Mouse (Mus musculus) CH12.LX (cell line): Measurements from ENCODE around the gene Celf5. TPM values are rescaled to one million over a fixed set of nuclear protein-coding genes. Genes with fewer than 3 reads are reported as not detected.
A peak's percentile ranks its signal among the peaks of the same experiment; 100 is the strongest.

ENCODE experiments used
- DNase-seq: peaks from one replicate; pipeline ENCODE4 v3.0.0-alpha.2; 2013; ENCODE audit errors: extremely low read depth
- H3K27ac ChIP-seq: 2 replicates; pipeline ENCODE4 v1.5.1; 2012; ENCODE audit warnings: low read depth, mild to moderate bottlenecking, control low read depth, moderate library complexity; ENCODE audit not compliant: insufficient read depth
- H3K27me3 ChIP-seq: replicated peaks from 2 replicates; pipeline ENCODE3; 2012; ENCODE audit warnings: inconsistent platforms
- H3K36me3 ChIP-seq, 2 experiments: replicated peaks in 1 of 2; 2 replicates each; pipeline versions ENCODE3 to v1.6.1; 2012; ENCODE audit warnings: inconsistent platforms in 1 of 2, low read length in 1 of 2, mild to moderate bottlenecking in 1 of 2, mixed read lengths in 1 of 2, moderate library complexity in 1 of 2; ENCODE audit not compliant: control insufficient read depth in 1 of 2, insufficient read depth in 1 of 2
- H3K4me1 ChIP-seq, 2 experiments: 2 replicates each; pipeline ENCODE4 v1.6.1; 2012; ENCODE audit warnings: inconsistent platforms in 1 of 2, moderate library complexity in 1 of 2; ENCODE audit not compliant: insufficient read depth in 2 of 2, control insufficient read depth in 1 of 2
- H3K4me2 ChIP-seq: 2 replicates; pipeline ENCODE4 v1.6.1; 2012; ENCODE audit warnings: low read depth, mild to moderate bottlenecking, control low read depth; ENCODE audit not compliant: poor library complexity, insufficient read depth, severe bottlenecking
- H3K4me3 ChIP-seq, 3 experiments: fragments of 150-350 bp in 1 of 3; sonication (generic) in 1 of 3; replicated peaks in 1 of 3; 2 replicates each; pipeline versions ENCODE3 to v1.5.1; 2011 to 2012; ENCODE audit warnings: low read depth in 2 of 3, low read length in 2 of 3, mild to moderate bottlenecking in 2 of 3, moderate library complexity in 2 of 3, control low read depth in 1 of 3, improper control_type of control experiment in 1 of 3, inconsistent platforms in 1 of 3, mixed read lengths in 1 of 3; ENCODE audit not compliant: poor library complexity in 1 of 3
- H3K79me2 ChIP-seq: replicated peaks from 2 replicates; pipeline ENCODE4 v1.6.1; 2012; ENCODE audit warnings: mild to moderate bottlenecking, moderate library complexity; ENCODE audit not compliant: control insufficient read depth, poor library complexity, insufficient read depth, severe bottlenecking; ENCODE audit errors: extremely low read depth
- H3K9ac ChIP-seq: 2 replicates; pipeline ENCODE4 v1.6.1; 2012; ENCODE audit warnings: low read depth, mild to moderate bottlenecking, control low read depth, moderate library complexity; ENCODE audit not compliant: insufficient read depth
- H3K9me3 ChIP-seq: replicated peaks from 2 replicates; pipeline ENCODE3; 2012; ENCODE audit warnings: low read length, inconsistent platforms, mixed read lengths
- BHLHE40 ChIP-seq: IDR thresholded peaks from 2 replicates; pipeline ENCODE4 v1.6.1; 2011; ENCODE audit warnings: mild to moderate bottlenecking, low read depth, low read length, improper control_type of control experiment
- CHD1 ChIP-seq: IDR thresholded peaks from 2 replicates; pipeline ENCODE4 v1.6.1; 2012; ENCODE audit warnings: low read depth, low read length, improper control_type of control experiment, inconsistent platforms
- CTCF ChIP-seq, 2 experiments: IDR thresholded peaks in 1 of 2; conservative IDR thresholded peaks in 1 of 2; 2 replicates each; pipeline ENCODE4 v1.5.1; 2011 to 2012; ENCODE audit warnings: low read depth in 2 of 2, low read length in 2 of 2, improper control_type of control experiment in 1 of 2, inconsistent platforms in 1 of 2, mild to moderate bottlenecking in 1 of 2, moderate library complexity in 1 of 2
- EP300 ChIP-seq: IDR thresholded peaks from 2 replicates; pipeline ENCODE4 v1.6.1; 2011; ENCODE audit warnings: low read length, improper control_type of control experiment
- ETS1 ChIP-seq: conservative IDR thresholded peaks from 2 replicates; pipeline ENCODE4 v1.6.1; 2012; ENCODE audit warnings: low read depth, mild to moderate bottlenecking, inconsistent platforms, low read length, improper control_type of control experiment, moderate library complexity
- IRF4 ChIP-seq: IDR thresholded peaks from 2 replicates; pipeline ENCODE4 v1.6.1; 2014; ENCODE audit warnings: low read depth, mild to moderate bottlenecking, inconsistent platforms, low read length, improper control_type of control experiment
- MAX ChIP-seq: IDR thresholded peaks from 2 replicates; pipeline ENCODE4 v1.6.1; 2011; ENCODE audit warnings: low read length, improper control_type of control experiment
- MAZ ChIP-seq: IDR thresholded peaks from 2 replicates; pipeline ENCODE4 v1.6.1; 2012; ENCODE audit warnings: low read depth, mild to moderate bottlenecking, inconsistent platforms, low read length, improper control_type of control experiment, moderate library complexity
- MEF2A ChIP-seq: IDR thresholded peaks from 2 replicates; pipeline ENCODE4 v1.6.1; 2014; ENCODE audit warnings: low read depth, mild to moderate bottlenecking, inconsistent platforms, low read length, improper control_type of control experiment, borderline replicate concordance
- MYC ChIP-seq: IDR thresholded peaks from 2 replicates; pipeline ENCODE4 v1.6.1; 2011; ENCODE audit warnings: low read depth, mild to moderate bottlenecking, improper control_type of control experiment, low read length
- NELFE ChIP-seq: IDR thresholded peaks from 2 replicates; pipeline ENCODE4 v1.6.1; 2011; ENCODE audit warnings: low read depth, low read length, improper control_type of control experiment
- NRF1 ChIP-seq: IDR thresholded peaks from 2 replicates; pipeline ENCODE4 v1.6.1; 2014; ENCODE audit warnings: low read depth, mild to moderate bottlenecking, inconsistent platforms, low read length, improper control_type of control experiment, moderate library complexity
- RAD21 ChIP-seq: IDR thresholded peaks from 2 replicates; pipeline ENCODE4 v1.6.1; 2011; ENCODE audit warnings: low read depth, mild to moderate bottlenecking, low read length, improper control_type of control experiment, moderate library complexity
- RCOR1 ChIP-seq: conservative IDR thresholded peaks from 2 replicates; pipeline ENCODE4 v1.6.1; 2012; ENCODE audit warnings: low read depth, mild to moderate bottlenecking, inconsistent platforms, low read length, improper control_type of control experiment
- TCF12 ChIP-seq: IDR thresholded peaks from 2 replicates; pipeline ENCODE4 v1.6.1; 2014; ENCODE audit warnings: low read depth, mild to moderate bottlenecking, inconsistent platforms, low read length, improper control_type of control experiment
- UBTF ChIP-seq: IDR thresholded peaks from 2 replicates; pipeline ENCODE4 v1.6.1; 2012; ENCODE audit warnings: low read depth, mild to moderate bottlenecking, inconsistent platforms, low read length, improper control_type of control experiment, moderate library complexity
- USF2 ChIP-seq: conservative IDR thresholded peaks from 2 replicates; pipeline ENCODE4 v1.6.1; 2011; ENCODE audit warnings: low read depth, low read length, improper control_type of control experiment
- ZKSCAN1 ChIP-seq: IDR thresholded peaks from 2 replicates; pipeline ENCODE4 v1.6.1; 2012; ENCODE audit warnings: low read depth, inconsistent platforms, low read length, improper control_type of control experiment, borderline replicate concordance
- ZMIZ1 ChIP-seq: IDR thresholded peaks from 2 replicates; pipeline ENCODE4 v1.6.1; 2012; ENCODE audit warnings: low read depth, mild to moderate bottlenecking, inconsistent platforms, low read length, improper control_type of control experiment
- ZNF384 ChIP-seq: IDR thresholded peaks from 2 replicates; pipeline ENCODE4 v1.6.1; 2012; ENCODE audit warnings: low read depth, low read length, improper control_type of control experiment, inconsistent platforms
- dilution Hi-C: fragments of 300-500 bp; cut with MboI; formaldehyde crosslinking; loops from 2 replicates; pipeline ENCODE4 v1.14.3; 2020; ENCODE audit warnings: low sequenced_read_pairs; ENCODE audit not compliant: extremely low pct_unique_long_range_greater_than_20kb, extremely low pct_ligation_motif_present
- in situ Hi-C: fragments of 300-500 bp; cut with MboI; formaldehyde crosslinking; loops from 3 replicates; pipeline ENCODE4 v1.14.3; 2019; ENCODE audit warnings: low sequenced_read_pairs, low pct_ligation_motif_present, low pct_unique_long_range_greater_than_20kb, mixed read lengths
- polyA plus RNA-seq: library from polyadenylated mRNA; unstranded; fragments of >175 nt; gene quantifications from 2 replicates; pipeline ENCODE4 v1.2.1, GENCODE M21; 2012; ENCODE audit warnings: low read depth; ENCODE audit not compliant: insufficient read length
- total RNA-seq, 2 experiments: library from RNA; depleted of rRNA; stranded (reverse); fragments of 300-350 nt in 1 of 2; fragments of >200 nt in 1 of 2; gene quantifications; 2 replicates each; pipeline ENCODE4 v1.2.3; 2012 to 2014

The Celf5 gene
- total and polyA plus RNA-seq, 3 experiments: 0.07 to 0.08 TPM; not detected in 1

DNA sequence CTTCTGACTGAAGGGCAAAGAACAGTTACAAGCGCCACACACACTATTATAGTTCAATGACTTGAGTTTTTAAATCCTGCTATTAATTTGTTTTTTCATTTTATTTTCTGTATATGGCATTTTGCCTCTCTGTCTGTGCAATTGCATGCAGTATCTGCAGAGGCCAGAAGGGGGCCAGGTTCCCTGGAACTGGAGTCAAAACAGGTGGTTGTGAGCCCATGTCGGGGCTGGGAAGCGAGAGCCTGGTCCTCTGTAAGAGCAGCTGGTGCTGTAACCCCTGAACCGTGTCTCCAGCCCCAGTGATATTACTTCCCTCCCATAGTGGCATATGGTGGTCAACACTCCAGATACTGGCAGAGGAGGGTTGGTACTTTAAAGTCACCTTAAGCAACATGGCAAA lies 36.0 kb upstream of the Celf5 start (continued):
- TF ChIP-seq MAX (no peak), MAZ (no peak), ZMIZ1 (no peak), RAD21 (peak; percentile 34), ETS1 (peak; percentile 57), RCOR1 (no peak), NELFE (no peak)

DNA sequence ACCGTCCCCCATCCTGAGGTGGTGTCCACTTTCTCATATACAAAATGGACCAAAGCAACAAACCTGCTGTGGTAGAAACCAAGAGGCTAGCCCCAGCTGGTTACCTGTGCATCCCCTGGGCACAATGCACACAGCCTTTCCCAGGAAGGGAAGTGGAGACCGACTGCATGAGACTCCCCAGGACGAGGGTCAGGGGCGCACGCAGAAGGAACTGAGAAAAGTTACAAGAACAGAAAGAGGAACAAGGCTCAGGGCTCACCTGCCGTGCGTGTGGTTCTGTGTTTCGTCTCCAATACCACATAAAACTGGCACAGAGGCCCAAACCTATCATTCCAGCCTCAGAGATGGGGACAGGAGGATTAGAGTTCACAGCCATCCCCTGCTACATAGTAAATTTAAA lies 34.7 kb upstream of the Celf5 start:
- H3K9ac ChIP-seq: no peak overlapping the region
- no peak for TF ChIP-seq MAZ
- peak; percentile 62; the same call in 1 of the 2 replicates for TF ChIP-seq ETS1
- TF ChIP-seq USF2: no peak
- TF ChIP-seq NRF1: no peak
- TF ChIP-seq MAX: no peak
- TF ChIP-seq CTCF (conservative IDR thresholded peaks at IDR 0.05 in 1 of 2, IDR thresholded peaks at IDR 0.05 in 1 of 2; ENCODE audit: low read depth in 2 of 2, low read length in 2 of 2): no peak
- no peak for TF ChIP-seq ZNF384
- TF ChIP-seq UBTF: no peak
- no peak for TF ChIP-seq RAD21
- TF ChIP-seq TCF12: peak; percentile 84
- TF ChIP-seq ZKSCAN1: no peak
- peak; percentile 96 for TF ChIP-seq IRF4
- peak; percentile 97 for TF ChIP-seq BHLHE40
- peak; percentile 78; the same call in 1 of the 2 replicates for TF ChIP-seq RCOR1
- TF ChIP-seq EP300: peak; percentile 97
- TF ChIP-seq MYC: 0 out of 2 replicates have a peak, but pooled peaks have one; percentile 60
- no peak for TF ChIP-seq CHD1
- H3K36me3 ChIP-seq: peaks cover 3 to 25% of the 10 kb centered on the region in 2 experiments
- no peaks in the 10 kb centered on the region for H3K27me3 ChIP-seq
- H3K79me2 ChIP-seq: no peaks in the 10 kb centered on the region
- peaks cover 26 to 40% of the 10 kb centered on the region in 2 experiments for H3K4me1 ChIP-seq
- H3K27ac ChIP-seq: no peak overlapping the region
- DNase-seq: peak; percentile 66
- H3K4me3 ChIP-seq: no peak overlapping the region
- peak overlapping the region; percentile 59 for H3K4me2 ChIP-seq
- dilution Hi-C loops (no loop called here), in situ Hi-C loops (no loop called here)
- H3K9me3 ChIP-seq: peaks cover 11% of the 10 kb centered on the region

DNA sequence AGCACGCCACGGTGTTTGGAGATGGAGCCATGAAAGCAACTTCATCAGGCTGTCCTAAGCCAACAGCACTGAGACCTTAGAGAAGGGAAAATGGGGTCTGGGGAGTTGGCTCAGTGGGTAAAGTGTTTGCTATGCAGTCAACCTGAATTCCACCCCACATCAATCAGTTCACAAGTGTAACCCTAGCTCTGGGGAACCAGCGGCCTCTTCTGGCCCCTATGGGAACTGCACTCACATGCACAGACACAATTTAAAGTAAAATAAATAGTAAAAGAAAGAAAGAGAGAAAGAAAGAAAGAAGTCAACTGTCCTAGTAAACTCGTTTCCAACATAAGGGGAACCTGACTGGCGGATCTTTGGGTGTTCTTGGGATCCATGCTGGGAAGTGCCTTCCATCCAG lies 31.3 kb upstream of the Celf5 start:
- H3K4me1 ChIP-seq: peaks cover 17 to 25% of the 10 kb centered on the region in 2 experiments
- in situ Hi-C loops: no loop called here
- H3K27me3 ChIP-seq: no peaks in the 10 kb centered on the region
- no peak for DNase-seq
- H3K9ac ChIP-seq: no peak overlapping the region
- peaks cover 11% of the 10 kb centered on the region for H3K9me3 ChIP-seq
- H3K4me3 ChIP-seq: no peak overlapping the region
- dilution Hi-C loops: no loop called here
- peaks cover 3 to 50% of the 10 kb centered on the region in 2 experiments for H3K36me3 ChIP-seq
- no peaks in the 10 kb centered on the region for H3K79me2 ChIP-seq
- no peak overlapping the region for H3K4me2 ChIP-seq
- no peak overlapping the region for H3K27ac ChIP-seq
- TF ChIP-seq MEF2A (no peak), CTCF (conservative IDR thresholded peaks at IDR 0.05 in 1 of 2, IDR thresholded peaks at IDR 0.05 in 1 of 2; ENCODE audit: low read depth in 2 of 2, low read length in 2 of 2) (0 out of 4 replicates have a peak, but pooled peaks of 1 of the 2 experiments have one; percentile 18)
